Mouse (Mus musculus): Measurements from ENCODE around the gene Slc37a1. TPM values are rescaled to one million over a fixed set of nuclear protein-coding genes. Genes with fewer than 3 reads are reported as not detected.

Gene Slc37a1
- total RNA-seq, 2 experiments from 2014 or later: 6.4 to 6.6 TPM

GRCm38 (mm10) chr17:31392041-31392440 is 105.4 kb downstream of the Slc37a1 start:
- no peak for DNase-seq (ENCODE audit: low spot score in 2 of 2)

DNA sequence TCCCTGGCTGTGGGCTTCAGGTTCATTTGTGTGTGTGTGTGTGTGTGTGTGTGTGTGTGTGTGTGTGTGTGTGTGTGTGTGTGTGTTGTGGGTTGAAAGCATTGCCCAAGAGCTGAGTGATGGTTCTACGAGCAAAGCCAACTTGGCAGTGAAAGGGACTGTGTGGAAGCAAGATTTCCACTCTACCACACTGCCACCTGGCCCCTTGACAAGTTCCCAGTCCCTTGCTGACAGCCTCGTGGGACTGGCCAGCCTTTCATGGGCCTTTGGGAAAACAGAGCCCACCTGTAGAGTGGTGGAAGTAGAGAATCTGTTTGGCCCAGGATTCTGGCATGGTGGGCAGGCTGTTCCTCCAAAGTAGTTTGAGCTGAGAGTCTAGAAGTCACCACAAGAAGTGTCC is 107.2 kb downstream of the Slc37a1 start:
- peak in 1 of 2 experiments; percentile 49 for DNase-seq (ENCODE audit: low spot score in 2 of 2)

- peak in 1 of 2 experiments; percentile 52 for DNase-seq (ENCODE audit: low spot score in 2 of 2)
These were observed 113.7 kb downstream of the Slc37a1 start for GRCm38 (mm10) chr17:31400294-31400693.

Other genes starting within 250 kb of the Slc37a1 start
- gene Abcg1, start 229.1 kb upstream of the Slc37a1 start, total RNA-seq (2021): 10 to 100 TPM; 28.1 to 30.5 TPM
- gene Tff3, start 157.1 kb upstream of the Slc37a1 start, total RNA-seq (2021): not detected
- gene Tff2, start 142.5 kb upstream of the Slc37a1 start, total RNA-seq (2021): not detected
- gene Tff1, start 121.5 kb upstream of the Slc37a1 start, total RNA-seq (2021): not detected
- not detected for gene Tmprss3, start 87.8 kb upstream of the Slc37a1 start, total RNA-seq (2021)
- 1 to 10 TPM in 1 of 2 experiments, under 1 TPM in 1; 0.51 to 1.5 TPM for gene Ubash3a, start 78.9 kb upstream of the Slc37a1 start, total RNA-seq (2021)
- 10 to 100 TPM; 14.5 to 15.7 TPM for gene Rsph1, start 9.4 kb upstream of the Slc37a1 start, total RNA-seq (2021)
- 10 to 100 TPM; 34.0 to 38.9 TPM for gene Pde9a, start 99.4 kb downstream of the Slc37a1 start, total RNA-seq (2021)
- gene Wdr4, start 233.2 kb downstream of the Slc37a1 start, total RNA-seq (2021): 10 to 100 TPM; 26.3 to 28.8 TPM
- gene Ndufv3, start 233.3 kb downstream of the Slc37a1 start, total RNA-seq (2021): 100 to 1,000 TPM; 294 to 312 TPM

All from layer of hippocampus, postnatal 10 days (tissue).